Mouse (Mus musculus) layer of hippocampus, adult 8-10 months (tissue): ENCODE measurements around the gene Hrc. TPM values are rescaled to one million over a fixed set of nuclear protein-coding genes. Genes with fewer than 3 reads are reported as not detected.

Experiments
- DNase-seq, 2 experiments: peaks; one replicate each; pipeline ENCODE4 v3.0.0; 2022; ENCODE audit warnings: low spot score in 2 of 2
- total RNA-seq, 4 experiments: library from RNA; stranded (reverse); gene quantifications; 2 replicates each; pipeline ENCODE4 v1.2.4; 2022

Gene Hrc
- total RNA-seq, 4 experiments from 2014 or later: 0.21 to 0.39 TPM; not detected in 2

- DNase-seq: no peak
Observed at GRCm38 (mm10) chr7:45365742-45366651, 30.9 kb downstream of the Hrc start.

- DNase-seq: no peak
Observed at GRCm38 (mm10) chr7:45366652-45367019, 31.5 kb downstream of the Hrc start, which contains the start of gene Ppfia3. Ppfia3 (minus strand) TSS chr7:45367019.

- peak; percentile 97 to 99 for DNase-seq
Observed at GRCm38 (mm10) chr7:45367020-45367880, 32.2 kb downstream of the Hrc start.

GRCm38 (mm10) chr7:45368178-45368577 lies 33.1 kb downstream of the Hrc start:
- no peak for DNase-seq

- no peak for DNase-seq
Observed at GRCm38 (mm10) chr7:45369022-45369745, 34.1 kb downstream of the Hrc start.

- DNase-seq: no peak
Observed at GRCm38 (mm10) chr7:45369836-45370474, 34.9 kb downstream of the Hrc start.

- peak; percentile 90 to 93 for DNase-seq
Observed at GRCm38 (mm10) chr7:45370475-45371311, 35.6 kb downstream of the Hrc start, which contains the start of gene Lin7b. Lin7b (minus strand) TSS chr7:45370583.

GRCm38 (mm10) chr7:45372371-45372770 lies 37.3 kb downstream of the Hrc start:
- DNase-seq: no peak

GRCm38 (mm10) chr7:45374620-45375019 lies 39.5 kb downstream of the Hrc start:
- no peak for DNase-seq

- no peak for DNase-seq
Observed at GRCm38 (mm10) chr7:45376057-45376456, 41.0 kb downstream of the Hrc start.

GRCm38 (mm10) chr7:45386077-45386476 lies 51.0 kb downstream of the Hrc start:
- DNase-seq: no peak

Other genes with a start within 250 kb of the Hrc start
- 10 to 100 TPM in 3 of 4 experiments, 1 to 10 TPM in 1; 9.9 to 13.9 (median 10.6) TPM for gene Rcn3, start 243.1 kb upstream of the Hrc start, total RNA-seq
- gene Fcgrt, start 231.4 kb upstream of the Hrc start, total RNA-seq: 10 to 100 TPM; 16.8 to 23.4 (median 20.1) TPM
- gene Rps11, start 210.9 kb upstream of the Hrc start, total RNA-seq: 100 to 1,000 TPM; 439 to 619 (median 513) TPM
- gene Rpl13a, start 206.5 kb upstream of the Hrc start, total RNA-seq: 1,000 to 10,000 TPM in 1 of 4 experiments, 100 to 1,000 TPM in 3; 731 to 1,022 (median 859) TPM
- gene Gm45713, start 199.1 kb upstream of the Hrc start, total RNA-seq: not detected
- gene Flt3l, start 198.9 kb upstream of the Hrc start, total RNA-seq: 10 to 100 TPM; 10.0 to 12.0 (median 10.4) TPM
- 10 to 100 TPM; 37.5 to 56.7 (median 46.3) TPM for gene Pih1d1, start 181.0 kb upstream of the Hrc start, total RNA-seq
- gene Aldh16a1, start 180.7 kb upstream of the Hrc start, total RNA-seq: 10 to 100 TPM; 16.9 to 18.6 (median 17.6) TPM
- gene Slc17a7, start 171.3 kb upstream of the Hrc start, total RNA-seq: 1,000 to 10,000 TPM; 1,166 to 1,245 (median 1,206) TPM
- gene Gfy, start 155.7 kb upstream of the Hrc start, total RNA-seq: under 1 TPM in 2 of 4 experiments, not detected in 2; 0.20 to 0.51 TPM
- gene Pth2, start 154.3 kb upstream of the Hrc start, total RNA-seq: not detected
- 1 to 10 TPM; 2.5 to 4.8 (median 3.6) TPM for gene Ccdc155, start 130.4 kb upstream of the Hrc start, total RNA-seq
- 1 to 10 TPM; 2.1 to 3.3 (median 2.6) TPM for gene Dkkl1, start 123.1 kb upstream of the Hrc start, total RNA-seq
- gene Tead2, start 119.5 kb upstream of the Hrc start, total RNA-seq: 1 to 10 TPM; 2.2 to 5.4 (median 3.7) TPM
- 10 to 100 TPM in 2 of 4 experiments, 1 to 10 TPM in 2; 6.3 to 34.1 (median 18.1) TPM for gene Cd37, start 96.2 kb upstream of the Hrc start, total RNA-seq
- 1 to 10 TPM; 1.9 to 3.4 (median 2.6) TPM for gene Slc6a16, start 94.2 kb upstream of the Hrc start, total RNA-seq
- gene Slc6a21, start 57.8 kb upstream of the Hrc start, total RNA-seq: not detected
- gene Trpm4, start 1.5 kb upstream of the Hrc start, total RNA-seq: 10 to 100 TPM; 16.0 to 25.6 (median 19.4) TPM
- 100 to 1,000 TPM; 123 to 143 (median 133) TPM for gene Ppfia3, start 31.7 kb downstream of the Hrc start, total RNA-seq
- 100 to 1,000 TPM; 131 to 156 (median 140) TPM for gene Lin7b, start 35.3 kb downstream of the Hrc start, total RNA-seq
- gene Snrnp70, start 60.5 kb downstream of the Hrc start, total RNA-seq: 100 to 1,000 TPM; 387 to 503 (median 439) TPM
- under 1 TPM in 1 of 4 experiments, not detected in 3; 0.14 TPM for gene Kcna7, start 70.4 kb downstream of the Hrc start, total RNA-seq
- under 1 TPM in 3 of 4 experiments, not detected in 1; 0.31 to 0.39 (median 0.31) TPM for gene Ntf5, start 78.4 kb downstream of the Hrc start, total RNA-seq
- gene Lhb, start 85.5 kb downstream of the Hrc start, total RNA-seq: under 1 TPM in 1 of 4 experiments, not detected in 3; 0.52 TPM
- 10 to 100 TPM; 16.0 to 23.3 (median 20.2) TPM for gene Gys1, start 99.6 kb downstream of the Hrc start, total RNA-seq
- gene Ruvbl2, start 102.8 kb downstream of the Hrc start, total RNA-seq: 10 to 100 TPM; 31.7 to 38.7 (median 35.4) TPM
- 100 to 1,000 TPM; 176 to 331 (median 227) TPM for gene Ftl1, start 124.6 kb downstream of the Hrc start, total RNA-seq
- 10 to 100 TPM; 70.0 to 78.6 (median 73.2) TPM for gene Bax, start 131.6 kb downstream of the Hrc start, total RNA-seq
- gene Tulp2, start 146.6 kb downstream of the Hrc start, total RNA-seq: not detected
- 1 to 10 TPM in 1 of 4 experiments, not detected in 3; 2.0 TPM for gene Gm45808, start 151.5 kb downstream of the Hrc start, total RNA-seq
- gene Dhdh, start 153.5 kb downstream of the Hrc start, total RNA-seq: 1 to 10 TPM; 5.6 to 6.3 (median 6.2) TPM
- gene Nucb1, start 175.1 kb downstream of the Hrc start, total RNA-seq: 100 to 1,000 TPM; 101 to 135 (median 117) TPM
- gene Ppp1r15a, start 191.0 kb downstream of the Hrc start, total RNA-seq: 10 to 100 TPM; 15.2 to 24.6 (median 19.0) TPM
- gene Plekha4, start 191.0 kb downstream of the Hrc start, total RNA-seq: 1 to 10 TPM in 3 of 4 experiments, under 1 TPM in 1; 0.80 to 1.9 (median 1.5) TPM
- gene Hsd17b14, start 219.6 kb downstream of the Hrc start, total RNA-seq: not detected
- 10 to 100 TPM; 23.2 to 33.0 (median 29.9) TPM for gene Bcat2, start 234.9 kb downstream of the Hrc start, total RNA-seq